10 mouse cellular contexts compared by ENCODE assay signal in genomic region chr9:21558366-21558765, GRCm38 (mm10). TPM values are rescaled to one million over a fixed set of nuclear protein-coding genes. Genes with fewer than 3 reads are reported as not detected.
DNase-seq lines count a peak whose midpoint lies in the region; ATAC-seq lines count a peak whose summit lies in the region.
"Had no signal": no experiment of that assay in that cellular context is flagged by ENCODE, and none has a peak within 500 bp of the region (broad histone marks: within the 10 kb centered on the region; RNA-seq: fewer than 3 reads in every experiment).

No protein-coding gene starts in this region.

- no peaks in the 10 kb centered on the region for H3K27me3 ChIP-seq in hindbrain, embryonic 16.5 days (replicated peaks; ENCODE audit: control insufficient read depth, insufficient read depth, low read length)
- no peaks in the 10 kb centered on the region for H3K27me3 ChIP-seq in hindbrain, embryonic 11.5 days (ENCODE audit: control insufficient read depth, insufficient read depth, low read length)
- H3K27me3 ChIP-seq: CH12.LX had no signal

- peaks cover 4% of the 10 kb centered on the region for H3K4me1 ChIP-seq in hindbrain, embryonic 16.5 days (ENCODE audit: control insufficient read depth, insufficient read depth, low read depth, low read length)
- no peaks in the 10 kb centered on the region for H3K4me1 ChIP-seq in hindbrain, embryonic 11.5 days (replicated peaks; ENCODE audit: control insufficient read depth, insufficient read depth, low read length)

- 0 out of 2 replicates have a peak, but pooled peaks cover 2% of the 10 kb centered on the region for H3K36me3 ChIP-seq in hindbrain, embryonic 16.5 days (ENCODE audit: control insufficient read depth, insufficient read depth, low read length)
- H3K36me3 ChIP-seq in hindbrain, embryonic 11.5 days (ENCODE audit: control insufficient read depth, insufficient read depth, low read length) = 0 out of 2 replicates have a peak, but pooled peaks cover 3% of the 10 kb centered on the region

- no peak overlapping the region for H3K4me3 ChIP-seq in hindbrain, embryonic 16.5 days (ENCODE audit: low read length)
- H3K4me3 ChIP-seq in hindbrain, embryonic 11.5 days (ENCODE audit: low read depth, low read length) = no peak overlapping the region

- no peak for DNase-seq in hindbrain, embryonic 11.5 days (ENCODE audit: low spot score)
- DNase-seq in kidney, postnatal 25 days = peak; percentile 41 to 49
- peak; percentile 69 to 85 for DNase-seq in spleen, postnatal 36 days (ENCODE audit: low spot score in 2 of 2)
- DNase-seq in right cerebral cortex, adult 18-20 months = no peak
- no peak for DNase-seq in left cerebral cortex, adult 18-20 months (ENCODE audit: low spot score in 2 of 2)

- no peak overlapping the region for H3K4me2 ChIP-seq in hindbrain, embryonic 16.5 days (ENCODE audit: low read length)
- H3K4me2 ChIP-seq in hindbrain, embryonic 11.5 days (replicated peaks; ENCODE audit: low read depth, low read length) = no peak overlapping the region

- H3K27ac ChIP-seq in hindbrain, embryonic 16.5 days (ENCODE audit: low read depth, low read length) = no peak overlapping the region
- no peak overlapping the region for H3K27ac ChIP-seq in hindbrain, embryonic 11.5 days (ENCODE audit: low read depth, low read length)

- no peak overlapping the region for H3K9ac ChIP-seq in hindbrain, embryonic 16.5 days (ENCODE audit: low read depth, low read length)
- no peak overlapping the region for H3K9ac ChIP-seq in hindbrain, embryonic 11.5 days (ENCODE audit: low read depth, low read length)

- no peaks in the 10 kb centered on the region for H3K9me3 ChIP-seq in hindbrain, embryonic 16.5 days (ENCODE audit: control insufficient read depth, low read length)
- no peaks in the 10 kb centered on the region for H3K9me3 ChIP-seq in hindbrain, embryonic 11.5 days (ENCODE audit: control insufficient read depth, low read length)

- 0 out of 2 replicates have a peak, but pooled peaks have one; percentile 15 for ATAC-seq in hindbrain, embryonic 16.5 days
- no peak for ATAC-seq in hindbrain, embryonic 11.5 days (ENCODE audit: low FRiP score)
- ATAC-seq in common myeloid progenitor, adult 5-6 weeks (replicated peaks; ENCODE audit: low read depth, poor library complexity, severe bottlenecking) = peak; percentile 72
- no peak for ATAC-seq in frontal cortex, adult (ENCODE audit: low TSS enrichment)
- ATAC-seq: midbrain, embryonic 16.5 days had no signal

- WGBS in hindbrain, embryonic 16.5 days = 66% methylated on average over 4 of the region's 4 CpGs
- 87% methylated on average over 4 of the region's 4 CpGs for WGBS in hindbrain, embryonic 11.5 days

RNA-seq across cellular contexts. Expression of gene Carm1, which starts 11.7 kb away (rescaled TPM):
- 15.8 and 25.4 TPM in 2 replicates for polyA plus RNA-seq in hindbrain, embryonic 16.5 days (2015; fragmentation: Nextera tagmentation; extraction: Ambion mirVana)
- 50.1 and 59.7 TPM in 2 replicates for polyA plus RNA-seq in hindbrain, embryonic 11.5 days (2014; fragmentation: Nextera tagmentation; extraction: Ambion mirVana)
- 26.4 and 50.2 TPM in 2 replicates for total RNA-seq in common myeloid progenitor, adult 5-6 weeks (2017)
- 10 to 100 TPM; 73.8 to 74.8 TPM for total RNA-seq in left cerebral cortex, adult 18-20 months (2021)

RNA-seq across cellular contexts. Expression of gene AB124611, which starts 32.4 kb away (rescaled TPM):
- polyA plus RNA-seq in hindbrain, embryonic 16.5 days (2015; fragmentation: Nextera tagmentation; extraction: Ambion mirVana) = 1.6 and 2.5 TPM in 2 replicates
- 2.6 and 5.3 TPM in 2 replicates for polyA plus RNA-seq in hindbrain, embryonic 11.5 days (2014; fragmentation: Nextera tagmentation; extraction: Ambion mirVana)
- total RNA-seq in common myeloid progenitor, adult 5-6 weeks (2017) = 0.39 and 2.6 TPM in 2 replicates
- total RNA-seq in left cerebral cortex, adult 18-20 months (2021) = under 1 TPM; 0.28 to 0.37 TPM

RNA-seq across cellular contexts. Expression of gene Timm29, which starts 34.2 kb away (rescaled TPM):
- 51.8 and 53.4 TPM in 2 replicates for polyA plus RNA-seq in hindbrain, embryonic 16.5 days (2015; fragmentation: Nextera tagmentation; extraction: Ambion mirVana)
- polyA plus RNA-seq in hindbrain, embryonic 11.5 days (2014; fragmentation: Nextera tagmentation; extraction: Ambion mirVana) = 53.9 and 61.7 TPM in 2 replicates
- total RNA-seq in common myeloid progenitor, adult 5-6 weeks (2017) = 42.6 and 47.7 TPM in 2 replicates
- total RNA-seq in left cerebral cortex, adult 18-20 months (2021) = 10 to 100 TPM; 51.8 to 55.1 TPM

RNA-seq across cellular contexts. Expression of gene Yipf2, which starts 34.3 kb away (rescaled TPM):
- 25.6 and 26.1 TPM in 2 replicates for polyA plus RNA-seq in hindbrain, embryonic 16.5 days (2015; fragmentation: Nextera tagmentation; extraction: Ambion mirVana)
- polyA plus RNA-seq in hindbrain, embryonic 11.5 days (2014; fragmentation: Nextera tagmentation; extraction: Ambion mirVana) = 16.0 and 16.9 TPM in 2 replicates
- 4.0 and 6.2 TPM in 2 replicates for total RNA-seq in common myeloid progenitor, adult 5-6 weeks (2017)
- total RNA-seq in left cerebral cortex, adult 18-20 months (2021) = 10 to 100 TPM; 22.5 to 23.4 TPM

RNA-seq across cellular contexts. Expression of gene Tmed1, which starts 48.3 kb away (rescaled TPM):
- polyA plus RNA-seq in hindbrain, embryonic 16.5 days (2015; fragmentation: Nextera tagmentation; extraction: Ambion mirVana) = 64.3 and 66.8 TPM in 2 replicates
- 59.1 and 66.0 TPM in 2 replicates for polyA plus RNA-seq in hindbrain, embryonic 11.5 days (2014; fragmentation: Nextera tagmentation; extraction: Ambion mirVana)
- total RNA-seq in common myeloid progenitor, adult 5-6 weeks (2017) = 13.8 and 17.1 TPM in 2 replicates
- 10 to 100 TPM; 12.9 to 13.7 TPM for total RNA-seq in left cerebral cortex, adult 18-20 months (2021)

Comparison
In these comparisons a context has a peak if more than half of its experiments do, and no peak if none do; other contexts are left out.
1. ATAC-seq: peak in hindbrain, embryonic 16.5 days (single experiment) and common myeloid progenitor, adult 5-6 weeks (single experiment); none in hindbrain, embryonic 11.5 days (single experiment) and frontal cortex, adult (single experiment).
2. DNase-seq: peak in kidney, postnatal 25 days (2 of 2) and spleen, postnatal 36 days (2 of 2); none in hindbrain, embryonic 11.5 days (single experiment), right cerebral cortex, adult 18-20 months (single experiment) and left cerebral cortex, adult 18-20 months (0 of 2).